Mouse (Mus musculus) heart, embryonic 13.5 days (tissue): ENCODE results near the gene Gstt2. TPM values are rescaled to one million over a fixed set of nuclear protein-coding genes. Genes with fewer than 3 reads are reported as not detected.

Experiments used
- ATAC-seq: fragments of 200-750 bp; cut with Nextera tagmentation; 2 replicates; pipeline ENCODE4 v1.8.0; 2017; ENCODE audit warnings: moderate TSS enrichment; ENCODE audit not compliant: insufficient number of reproducible peaks, low FRiP score, low TSS enrichment; ENCODE audit errors: extremely low read depth
- H3K27ac ChIP-seq: fragments of 300-500 bp; sonication (generic); replicated peaks from 2 replicates; pipeline ENCODE4 v1.5.1; 2015; ENCODE audit warnings: moderate library complexity, mild to moderate bottlenecking, inconsistent platforms
- H3K27me3 ChIP-seq: fragments of 300-500 bp; sonication (generic); replicated peaks from 2 replicates; pipeline ENCODE4 v1.6.1; 2015; ENCODE audit warnings: mild to moderate bottlenecking, inconsistent platforms
- H3K36me3 ChIP-seq: fragments of 300-500 bp; sonication (generic); 2 replicates; pipeline ENCODE4 v1.6.1; 2015; ENCODE audit warnings: mild to moderate bottlenecking, inconsistent platforms
- H3K4me1 ChIP-seq: fragments of 300-500 bp; sonication (generic); 2 replicates; pipeline ENCODE4 v1.6.1; 2015; ENCODE audit warnings: inconsistent platforms
- H3K4me2 ChIP-seq: fragments of 300-500 bp; sonication (generic); 2 replicates; pipeline ENCODE4 v1.6.1; 2015; ENCODE audit warnings: inconsistent platforms, mild to moderate bottlenecking, moderate library complexity
- H3K4me3 ChIP-seq: fragments of 300-500 bp; sonication (generic); 2 replicates; pipeline ENCODE4 v1.5.1; 2015; ENCODE audit warnings: moderate library complexity, mild to moderate bottlenecking, inconsistent platforms
- H3K9ac ChIP-seq: fragments of 300-500 bp; sonication (generic); 2 replicates; pipeline ENCODE4 v1.6.1; 2015; ENCODE audit warnings: inconsistent platforms, mild to moderate bottlenecking, moderate library complexity
- H3K9me3 ChIP-seq: fragments of 300-500 bp; sonication (generic); 2 replicates; pipeline ENCODE4 v1.6.1; 2016; ENCODE audit warnings: inconsistent platforms
- WGBS: fragments of 180-500 bp; shearing (Covaris S2); methylation state at CpG from one replicate; pipeline ENCODE4 v1.1.7; 2015; ENCODE audit warnings: mixed read lengths; 5-methylcytosine and 5-hydroxymethylcytosine counted together
- polyA plus RNA-seq: library from polyadenylated mRNA; unstranded; fragments of >200 nt; fragmentation: Nextera tagmentation; extraction: Ambion mirVana; gene quantifications from 2 replicates; pipeline ENCODE4 v1.2.1, GENCODE M21; 2015

Gstt2 gene
- polyA plus RNA-seq, 1 experiment from 2014 or later: 9.5 TPM

DNA sequence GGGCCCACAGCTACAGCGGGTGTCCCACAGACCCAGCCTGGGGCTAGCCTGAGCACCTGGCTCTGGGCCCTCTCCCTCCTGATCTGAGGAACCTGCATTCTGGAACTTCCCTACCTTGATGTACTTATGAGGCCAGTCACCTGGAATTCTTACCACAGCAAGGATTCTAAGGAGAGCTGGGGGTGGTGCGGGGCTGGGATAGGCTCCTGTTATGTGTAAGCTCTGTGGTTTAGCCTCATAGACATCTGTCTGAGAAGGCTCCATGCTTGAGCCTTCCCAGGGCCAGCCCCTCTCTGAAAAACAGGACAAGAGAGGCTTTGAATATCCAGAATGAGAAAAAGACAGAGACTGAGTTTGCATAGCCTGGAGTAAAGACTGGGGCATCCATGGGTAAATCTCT, 14.8 kb downstream of the Gstt2 start, which contains the start of gene Gstt4:
Gstt4 (minus strand) TSS at position 101 of the 400 bp plus-strand sequence.
- 84% methylated on average over 2 of the region's 2 CpGs for WGBS
- Histone ChIP-seq H3K36me3 (no peaks in the 10 kb centered on the region), H3K4me1 (peaks cover under 1% of the 10 kb centered on the region; the same call in 1 of the 2 replicates), H3K27ac (no peak within 1 kb of the TSS), H3K9me3 (peaks cover 7% of the 10 kb centered on the region), H3K4me3 (no peak within 1 kb of the TSS), H3K4me2 (no peak within 1 kb of the TSS), H3K27me3 (peaks cover 2% of the 10 kb centered on the region), H3K9ac (no peak within 1 kb of the TSS)
- ATAC-seq: no peak

DNA sequence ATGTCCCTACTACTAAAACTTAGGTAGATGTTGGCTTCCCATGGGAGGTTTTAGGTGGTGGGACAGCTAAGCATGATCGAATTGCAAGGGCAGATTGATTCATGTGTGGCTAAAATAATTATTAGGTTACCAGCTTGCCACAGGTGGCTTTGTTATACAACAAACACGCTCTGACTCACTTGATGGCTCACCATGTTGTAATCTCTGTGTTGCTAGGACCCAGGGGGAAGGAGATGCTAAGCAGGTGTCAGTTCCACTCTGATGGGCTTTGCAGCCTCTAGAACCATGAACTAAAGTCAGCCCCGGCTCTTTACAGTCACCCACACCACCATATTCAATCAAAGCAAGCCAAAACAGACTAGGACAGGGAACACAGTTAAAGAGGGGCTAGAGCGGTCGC, 17.3 kb downstream of the Gstt2 start:
- Histone ChIP-seq H3K9ac (no peak overlapping the region), H3K4me3 (no peak overlapping the region), H3K4me2 (no peak overlapping the region), H3K4me1 (no peaks in the 10 kb centered on the region), H3K27me3 (peaks cover 6% of the 10 kb centered on the region; the same call in 1 of the 2 replicates), H3K27ac (no peak overlapping the region), H3K36me3 (no peaks in the 10 kb centered on the region), H3K9me3 (peaks cover 7% of the 10 kb centered on the region)
- ATAC-seq: no peak
- 72% methylated on average over 5 of the region's 5 CpGs for WGBS

DNA sequence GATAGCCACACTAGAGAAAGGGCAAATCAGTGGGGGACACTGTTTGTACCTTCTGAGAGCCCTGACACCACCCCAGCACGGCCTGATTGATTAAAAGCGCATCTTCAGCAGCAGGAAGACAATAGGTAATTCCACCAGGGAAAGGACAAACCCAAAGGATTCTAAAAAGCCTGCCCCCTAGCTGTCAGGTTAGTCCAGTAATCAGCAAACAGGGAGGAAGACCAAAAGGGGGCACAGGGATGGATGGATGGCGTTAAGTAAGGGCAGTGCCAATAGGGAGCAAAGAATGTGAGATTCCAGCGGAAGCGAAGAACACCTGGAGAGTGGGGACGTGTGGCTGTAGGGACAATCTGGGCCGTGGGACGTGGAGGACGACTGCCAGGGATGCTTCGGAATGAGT, 18.6 kb downstream of the Gstt2 start:
- Histone ChIP-seq H3K36me3 (no peaks in the 10 kb centered on the region), H3K9me3 (peaks cover 7% of the 10 kb centered on the region), H3K4me2 (no peak overlapping the region), H3K4me1 (no peaks in the 10 kb centered on the region), H3K4me3 (no peak overlapping the region), H3K27me3 (peaks cover 6% of the 10 kb centered on the region; the same call in 1 of the 2 replicates), H3K27ac (no peak overlapping the region), H3K9ac (no peak overlapping the region)
- 49% methylated on average over 10 of the region's 10 CpGs for WGBS
- no peak for ATAC-seq

DNA sequence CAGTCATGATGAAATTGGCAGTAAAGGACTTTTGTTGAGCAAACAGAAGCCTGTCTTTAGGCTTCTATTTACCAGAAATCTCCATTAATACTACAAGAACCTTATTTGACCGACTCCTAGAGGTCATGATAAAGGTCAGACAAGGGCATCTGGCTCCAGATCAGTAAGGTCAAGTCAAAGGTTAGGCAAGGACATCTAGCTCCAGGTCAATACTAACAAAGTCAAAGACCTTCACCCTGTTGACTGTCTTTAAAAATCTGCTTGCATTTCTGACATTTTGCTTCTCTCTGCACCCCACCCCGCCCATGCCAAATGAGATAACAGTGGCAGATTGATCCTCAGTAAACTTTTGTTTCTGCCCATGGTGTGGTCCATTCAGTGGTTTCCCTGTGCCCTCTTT, 33.0 kb downstream of the Gstt2 start:
- Histone ChIP-seq H3K9ac (no peak overlapping the region), H3K9me3 (no peaks in the 10 kb centered on the region), H3K4me2 (no peak overlapping the region), H3K4me3 (no peak overlapping the region), H3K4me1 (no peaks in the 10 kb centered on the region), H3K27ac (no peak overlapping the region), H3K36me3 (no peaks in the 10 kb centered on the region), H3K27me3 (peaks cover 20% of the 10 kb centered on the region)
- WGBS: 55% methylated on average over 2 of the region's 2 CpGs
- no peak for ATAC-seq

DNA sequence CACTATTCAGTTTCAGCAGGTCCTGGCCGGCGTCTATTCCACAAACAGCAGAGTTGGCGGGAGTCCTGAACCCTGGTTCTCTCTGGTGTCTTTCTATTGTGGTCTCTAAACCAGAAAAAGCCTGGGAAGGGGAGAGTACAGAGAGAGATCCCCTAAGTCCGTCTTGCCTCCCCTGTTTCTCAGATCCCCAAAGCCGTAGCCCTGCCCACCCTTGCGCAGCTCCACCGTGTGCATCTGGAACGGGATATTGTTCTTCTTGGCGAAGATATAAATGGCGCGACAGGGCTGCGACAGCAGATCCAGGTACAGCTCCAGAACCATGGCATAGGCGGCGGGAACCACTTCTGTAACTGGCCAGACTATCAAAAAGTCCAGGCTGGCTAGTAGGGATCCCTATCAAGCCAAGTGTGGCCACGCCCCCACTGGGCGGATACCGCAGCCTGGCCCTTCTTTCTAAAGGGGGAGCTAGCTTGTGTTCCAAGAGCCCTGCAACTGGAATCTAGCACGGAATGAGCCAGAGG, 39.0 kb downstream of the Gstt2 start, which contains the start of gene Gstt1:
Gstt1 (minus strand) TSS at position 409 of the 521 bp plus-strand sequence.
- WGBS: 1% methylated on average over 18 of the region's 18 CpGs
- H3K4me3 ChIP-seq: peak within 1 kb of the TSS; percentile 56
- peak within 1 kb of the TSS; percentile 79 for H3K9ac ChIP-seq
- H3K4me2 ChIP-seq: peak within 1 kb of the TSS; percentile 96
- H3K27me3 ChIP-seq: peaks cover 28% of the 10 kb centered on the region
- H3K9me3 ChIP-seq: no peaks in the 10 kb centered on the region
- ATAC-seq: no peak
- no peaks in the 10 kb centered on the region for H3K36me3 ChIP-seq
- H3K27ac ChIP-seq: no peak within 1 kb of the TSS; the same call in 1 of the 2 replicates
- H3K4me1 ChIP-seq: peaks cover 18% of the 10 kb centered on the region

DNA sequence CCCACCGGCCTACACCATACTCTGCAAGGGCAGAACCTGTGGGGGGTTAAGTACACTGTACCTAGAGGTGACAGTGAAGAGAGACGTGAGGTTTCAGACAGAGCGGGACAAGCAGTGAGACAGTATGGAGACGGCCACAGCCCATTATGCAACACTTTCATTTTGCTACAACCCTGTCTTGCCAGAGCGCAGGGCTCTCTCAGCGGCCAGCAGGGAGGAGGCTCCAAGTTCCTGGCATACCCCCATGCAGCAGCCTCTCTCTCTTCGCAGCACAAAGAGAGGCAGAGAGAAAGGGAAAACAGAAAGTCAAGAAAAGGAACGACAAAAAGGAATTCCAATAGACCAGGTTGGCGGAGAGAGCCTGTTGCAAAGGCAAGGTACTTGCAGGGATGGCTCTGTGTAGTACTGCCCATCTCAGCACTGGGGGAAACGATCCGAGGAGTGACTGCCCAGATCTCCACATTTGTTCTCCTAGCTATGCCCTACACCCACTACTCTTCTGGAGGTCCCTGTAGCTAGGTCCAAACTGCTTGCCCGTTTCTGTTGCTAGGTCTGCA, 39.5 kb downstream of the Gstt2 start:
- H3K27ac ChIP-seq: no peak overlapping the region; the same call in 1 of the 2 replicates

DNA sequence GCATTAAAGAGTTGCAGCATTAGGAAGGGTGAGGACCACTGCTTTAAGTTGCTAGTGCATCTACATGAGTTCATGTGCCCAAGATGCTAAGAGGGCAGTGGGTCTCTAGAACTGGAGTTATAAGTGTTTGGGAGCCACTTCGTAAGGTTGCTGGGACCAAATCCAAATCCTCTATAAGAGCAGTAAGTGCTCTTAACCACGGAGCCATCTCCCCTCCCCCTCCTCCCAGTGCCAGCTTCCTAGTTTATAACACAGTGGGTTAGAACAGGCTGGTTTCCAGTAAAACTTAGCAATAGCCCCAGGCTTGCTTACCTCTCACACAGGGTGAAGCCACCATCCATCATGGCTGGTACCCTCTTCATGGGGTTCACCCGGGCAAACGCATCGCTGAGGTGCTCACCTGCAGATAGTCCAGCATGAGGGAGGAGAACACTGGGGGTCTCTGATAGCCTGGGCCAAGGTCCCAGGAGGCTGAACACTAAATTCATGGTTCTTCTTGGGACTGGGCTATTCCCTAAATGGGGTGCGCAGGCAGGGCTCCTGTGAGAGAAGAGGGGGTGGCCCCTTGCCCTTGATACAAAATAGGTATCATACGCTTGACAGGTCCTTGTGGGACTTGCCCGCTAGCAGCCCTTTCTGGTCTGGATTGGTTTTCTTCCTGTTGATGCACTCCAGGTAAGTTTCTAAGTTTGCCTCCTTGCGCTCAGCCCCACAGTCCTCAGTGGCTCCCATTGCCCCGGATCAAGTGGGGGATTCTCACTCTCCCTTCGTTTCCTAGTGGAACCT, 40.3 kb downstream of the Gstt2 start:
- peaks cover 25% of the 10 kb centered on the region for H3K27me3 ChIP-seq
- no peak for ATAC-seq
- peak overlapping the region; percentile 56 for H3K4me3 ChIP-seq
- 37% methylated on average over 11 of the region's 11 CpGs for WGBS
- H3K27ac ChIP-seq: no peak overlapping the region
- H3K9me3 ChIP-seq: no peaks in the 10 kb centered on the region
- H3K36me3 ChIP-seq: no peaks in the 10 kb centered on the region
- peaks cover 18% of the 10 kb centered on the region for H3K4me1 ChIP-seq
- H3K9ac ChIP-seq: peak overlapping the region; percentile 79
- peak overlapping the region; percentile 96 for H3K4me2 ChIP-seq

More for the DNA sequence above, 39.5 kb downstream of the Gstt2 start:
- Histone ChIP-seq H3K4me1 (peaks cover 18% of the 10 kb centered on the region), H3K4me3 (peak overlapping the region; percentile 56), H3K36me3 (no peaks in the 10 kb centered on the region), H3K4me2 (peak overlapping the region; percentile 96), H3K9me3 (no peaks in the 10 kb centered on the region), H3K27me3 (peaks cover 25% of the 10 kb centered on the region), H3K9ac (peak overlapping the region; percentile 79)
- WGBS: 1% methylated on average over 12 of the region's 12 CpGs
- ATAC-seq: no peak

DNA sequence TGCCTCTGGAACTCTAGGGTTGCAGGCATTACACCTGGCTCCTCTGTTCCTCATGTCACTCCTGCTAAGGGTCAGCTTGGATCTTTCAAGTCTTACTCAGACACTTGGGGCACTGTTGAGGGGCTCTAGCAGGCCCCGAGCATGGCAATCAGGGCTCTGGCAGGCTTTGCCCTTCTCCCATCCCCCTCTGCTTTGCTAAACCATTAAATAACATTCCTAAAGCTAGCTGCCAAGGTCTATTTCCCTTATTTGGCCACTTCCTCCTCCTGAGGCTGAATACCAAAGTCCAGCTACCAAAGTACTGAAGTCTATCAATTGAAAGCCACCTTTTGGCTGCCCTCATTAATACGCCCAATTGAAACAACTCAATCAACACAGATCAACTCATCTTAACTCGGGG, 42.3 kb downstream of the Gstt2 start:
- H3K4me1 ChIP-seq: peaks cover 18% of the 10 kb centered on the region
- H3K27ac ChIP-seq: no peak overlapping the region
- 37% methylated on average over 3 of the region's 3 CpGs for WGBS

DNA sequence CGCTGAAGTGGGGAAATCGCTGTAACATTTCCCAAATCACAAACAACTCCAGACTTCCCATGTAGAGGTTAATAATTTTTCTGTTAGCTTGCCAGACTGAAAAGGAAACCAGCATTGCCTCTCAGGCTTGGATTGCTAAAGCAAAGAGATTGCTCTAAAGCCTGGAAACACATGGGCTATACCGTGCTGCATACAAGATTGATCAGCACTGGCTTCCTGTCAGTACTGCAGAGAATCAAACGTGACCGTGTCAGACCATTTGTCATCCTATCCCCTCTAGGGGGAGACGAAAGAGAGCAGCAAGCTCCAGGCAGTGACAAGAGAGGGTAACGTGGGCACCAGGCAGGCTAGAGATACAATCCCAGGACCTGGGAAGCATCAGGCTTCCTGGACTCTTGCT, 46.5 kb downstream of the Gstt2 start:
- Histone ChIP-seq H3K4me2 (no peak overlapping the region), H3K9me3 (no peaks in the 10 kb centered on the region), H3K4me3 (no peak overlapping the region), H3K36me3 (no peaks in the 10 kb centered on the region), H3K27ac (no peak overlapping the region), H3K27me3 (peaks cover 2% of the 10 kb centered on the region; the same call in 1 of the 2 replicates), H3K4me1 (peaks cover 5% of the 10 kb centered on the region; the same call in 1 of the 2 replicates), H3K9ac (no peak overlapping the region)
- no peak for ATAC-seq
- 17% methylated on average over 7 of the region's 7 CpGs for WGBS

More for the DNA sequence above, 42.3 kb downstream of the Gstt2 start:
- Histone ChIP-seq H3K36me3 (no peaks in the 10 kb centered on the region), H3K4me3 (no peak overlapping the region), H3K9me3 (no peaks in the 10 kb centered on the region), H3K27me3 (peaks cover 14% of the 10 kb centered on the region; the same call in 1 of the 2 replicates), H3K4me2 (no peak overlapping the region), H3K9ac (no peak overlapping the region)
- no peak for ATAC-seq

DNA sequence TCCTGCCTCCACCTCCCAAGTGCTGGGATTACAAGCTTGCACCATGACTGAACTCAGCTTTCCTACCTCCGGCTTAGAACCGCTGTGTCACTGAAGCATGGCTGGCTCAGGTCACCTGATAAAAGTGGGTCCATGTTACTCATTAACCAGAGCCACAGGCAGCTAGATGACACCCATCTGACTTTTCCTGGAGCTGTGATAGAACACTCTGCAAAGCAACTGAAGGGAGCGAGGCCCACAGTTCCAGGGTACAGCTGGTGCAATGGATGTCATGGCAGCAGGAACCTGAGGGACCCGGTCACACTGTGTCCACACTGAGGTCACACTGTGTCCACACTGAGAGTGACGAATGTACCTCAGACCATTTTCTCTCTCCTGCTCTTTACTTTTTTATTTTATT, 47.4 kb downstream of the Gstt2 start:
- H3K4me2 ChIP-seq: no peak overlapping the region
- WGBS: 84% methylated on average over 5 of the region's 5 CpGs
- H3K9me3 ChIP-seq: no peaks in the 10 kb centered on the region
- H3K27ac ChIP-seq: no peak overlapping the region
- H3K9ac ChIP-seq: no peak overlapping the region
- no peaks in the 10 kb centered on the region; the same call in 1 of the 2 replicates for H3K27me3 ChIP-seq
- no peak for ATAC-seq
- H3K4me1 ChIP-seq: peaks cover 2% of the 10 kb centered on the region; the same call in 1 of the 2 replicates
- H3K4me3 ChIP-seq: no peak overlapping the region
- H3K36me3 ChIP-seq: no peaks in the 10 kb centered on the region

DNA sequence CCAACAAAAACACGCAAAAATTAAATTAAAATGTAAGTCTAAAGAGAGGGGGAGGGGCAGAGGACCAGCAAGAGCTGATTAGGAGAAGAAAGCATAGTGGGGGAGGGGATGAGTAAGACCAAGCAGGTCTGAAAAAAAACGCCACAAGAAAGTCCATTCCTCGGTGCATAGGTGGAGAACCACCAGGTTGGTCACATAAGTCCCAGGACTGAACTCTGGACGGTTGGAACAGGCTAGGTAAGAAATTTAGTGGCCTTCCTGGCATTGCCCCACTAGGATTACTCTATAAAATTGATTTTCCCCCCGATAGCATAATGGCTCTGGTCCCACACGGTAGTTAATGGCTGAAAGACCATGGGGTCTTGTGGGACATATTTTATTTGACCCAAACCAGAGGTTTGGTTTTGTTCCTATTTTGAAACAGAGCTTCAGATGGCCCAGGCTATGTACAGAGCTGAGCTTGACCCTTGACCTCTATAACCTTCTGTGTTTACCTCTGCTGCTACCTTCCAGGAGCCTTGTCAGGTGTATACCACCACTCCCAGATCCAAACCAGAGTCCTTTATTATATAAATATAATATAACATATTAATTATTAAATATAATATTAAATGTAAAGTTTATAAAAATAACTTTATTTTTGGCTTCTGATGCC, 48.0 kb downstream of the Gstt2 start:
- Histone ChIP-seq H3K9me3 (no peaks in the 10 kb centered on the region), H3K9ac (no peak overlapping the region), H3K27me3 (no peaks in the 10 kb centered on the region; the same call in 1 of the 2 replicates), H3K4me3 (no peak overlapping the region), H3K27ac (no peak overlapping the region), H3K4me2 (no peak overlapping the region), H3K36me3 (no peaks in the 10 kb centered on the region), H3K4me1 (no peaks in the 10 kb centered on the region)
- no peak for ATAC-seq
- 65% methylated on average over 6 of the region's 6 CpGs for WGBS
